Mouse (Mus musculus) retina, adult 2 months (tissue): ENCODE data around the gene Cyp1a2.

Experiments
- DNase-seq: peaks from one replicate; pipeline ENCODE4 v3.0.0-alpha.2; 2012; ENCODE audit warnings: low read depth, low spot score

The Cyp1a2 gene

DNA sequence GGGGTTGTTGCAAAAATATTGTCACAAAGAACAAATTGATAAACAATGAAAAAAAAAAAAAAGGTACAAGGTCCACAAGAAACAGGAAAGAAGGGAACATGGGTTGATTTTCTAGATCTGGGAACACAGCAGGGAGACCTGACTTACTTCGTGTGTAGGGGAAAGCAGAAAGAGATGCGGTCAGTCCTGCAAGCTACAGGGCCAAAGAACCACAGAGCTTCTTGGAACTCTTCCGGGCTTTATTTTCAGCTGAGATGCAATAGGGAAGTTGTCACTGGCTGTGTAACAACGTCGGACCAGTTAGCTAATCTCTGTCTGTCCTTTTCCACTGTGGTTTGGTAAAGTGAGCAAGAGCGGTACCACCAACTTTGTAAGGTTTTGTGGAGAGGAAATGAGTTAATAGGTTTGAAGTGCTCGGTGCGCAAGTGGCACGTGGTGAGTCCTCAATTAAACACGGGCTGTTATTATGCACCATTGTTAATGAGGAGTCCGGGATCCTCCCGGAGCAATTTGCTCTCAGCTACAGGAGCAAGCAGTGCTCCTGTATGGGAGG lies 36.9 kb downstream of the Cyp1a2 start:
- no peak for DNase-seq

DNA sequence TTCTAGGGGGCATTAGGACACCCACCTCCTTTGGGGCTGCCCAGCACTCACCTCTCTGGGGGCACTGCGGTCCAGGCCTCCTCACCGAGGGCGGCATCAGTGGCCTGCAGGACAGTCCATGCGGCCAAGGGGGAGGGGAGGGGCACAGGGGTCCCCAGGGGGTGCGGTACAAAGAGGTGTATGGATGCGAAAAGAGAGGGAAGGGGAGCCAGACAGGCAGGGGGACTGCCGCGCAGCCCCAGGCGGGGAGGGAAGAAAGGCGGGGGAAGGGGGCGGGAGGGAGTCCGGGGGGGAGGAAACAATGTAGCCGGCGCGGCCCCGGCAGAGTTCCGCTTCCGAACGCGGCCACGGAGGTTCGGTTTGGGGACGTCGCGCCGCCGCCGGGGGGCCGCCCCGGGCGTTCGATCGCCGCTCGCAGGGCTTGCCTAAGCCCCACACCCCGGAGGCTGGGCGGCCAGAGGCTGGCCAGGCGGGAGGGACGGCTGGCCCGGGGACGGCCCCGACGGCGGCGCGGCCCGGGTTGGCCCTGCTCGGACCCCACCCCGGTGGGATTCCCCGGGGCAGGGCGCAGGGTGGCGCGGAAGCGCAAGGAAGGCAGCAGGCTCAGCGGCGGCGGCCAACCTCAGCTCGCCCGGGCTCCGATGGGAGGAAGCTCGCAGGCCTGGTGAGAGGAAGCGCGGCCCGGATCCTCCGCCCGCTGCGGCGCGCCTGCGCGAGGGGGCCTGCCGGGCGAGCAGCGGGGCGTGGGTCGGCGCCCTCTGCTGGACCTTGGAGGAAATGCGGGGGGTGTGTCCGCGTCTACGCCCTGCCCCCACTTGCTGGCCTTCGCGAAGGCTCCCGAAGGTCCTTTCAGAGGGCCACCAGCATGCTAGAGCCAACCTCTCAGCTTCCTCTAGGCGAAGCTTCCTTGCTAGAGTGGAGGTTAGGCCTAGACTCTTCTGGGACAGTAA lies 38.3 kb downstream of the Cyp1a2 start:
- DNase-seq, result peak; percentile 82

GRCm38 (mm10) chr9:57644442-57644943 lies 39.0 kb downstream of the Cyp1a2 start:
- no peak for DNase-seq

DNA sequence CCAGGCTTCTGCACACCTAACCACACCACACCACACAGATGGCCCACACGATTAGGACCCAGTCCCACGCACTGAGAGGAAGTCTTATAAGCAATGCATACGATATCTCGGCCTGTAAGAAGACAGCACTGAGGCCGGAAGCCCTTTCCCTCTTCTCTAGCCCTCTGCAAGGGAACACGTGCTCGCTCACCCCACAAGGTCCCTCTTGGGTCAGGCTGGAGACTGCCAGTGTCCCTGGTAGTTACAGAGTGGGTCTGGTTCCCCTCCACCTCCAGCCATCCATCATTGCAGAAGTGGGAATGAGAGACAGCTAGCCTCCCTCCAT lies 39.7 kb downstream of the Cyp1a2 start:
- no peak for DNase-seq

GRCm38 (mm10) chr9:57643169-57643855 lies 40.2 kb downstream of the Cyp1a2 start:
- DNase-seq, result no peak

DNA sequence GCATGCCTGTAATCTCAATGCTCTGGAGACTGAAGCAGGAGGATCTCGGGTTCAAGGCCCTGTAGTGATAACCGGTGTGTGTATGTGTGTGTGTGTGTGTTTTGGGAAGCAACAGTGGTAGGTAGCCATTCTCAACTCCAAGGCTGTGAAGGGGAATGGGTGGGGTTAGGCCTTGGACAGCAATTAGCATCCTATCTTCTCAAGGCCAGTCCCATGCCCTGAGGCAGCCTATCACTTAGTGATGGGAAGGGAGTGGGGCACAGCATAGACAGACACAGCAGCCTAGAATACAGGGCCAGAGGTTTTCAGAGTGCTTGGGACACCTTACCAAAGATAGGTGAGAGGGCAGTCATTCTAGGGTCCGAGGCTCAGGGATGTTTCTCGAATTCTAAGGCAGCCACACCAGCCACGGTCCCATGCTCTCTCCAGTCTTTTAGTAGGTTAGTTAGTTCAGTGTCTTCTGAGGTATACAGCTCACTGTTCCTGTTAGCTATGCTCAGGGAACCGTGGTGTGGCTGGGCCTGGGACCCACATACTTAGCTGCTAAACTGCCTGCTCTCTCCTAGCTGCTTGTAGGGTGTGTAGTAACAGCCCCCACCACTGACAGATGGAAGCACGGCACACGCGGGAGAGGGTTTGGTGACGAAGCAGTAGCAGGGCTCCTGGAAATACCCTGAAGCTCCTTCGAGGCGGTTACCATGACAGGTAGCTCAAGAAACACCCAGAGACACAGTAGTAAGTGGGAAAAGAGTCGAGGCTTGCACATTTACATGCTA lies 41.5 kb downstream of the Cyp1a2 start:
- DNase-seq, result no peak

GRCm38 (mm10) chr9:57641022-57641421 lies 42.5 kb downstream of the Cyp1a2 start:
- no peak for DNase-seq

DNA sequence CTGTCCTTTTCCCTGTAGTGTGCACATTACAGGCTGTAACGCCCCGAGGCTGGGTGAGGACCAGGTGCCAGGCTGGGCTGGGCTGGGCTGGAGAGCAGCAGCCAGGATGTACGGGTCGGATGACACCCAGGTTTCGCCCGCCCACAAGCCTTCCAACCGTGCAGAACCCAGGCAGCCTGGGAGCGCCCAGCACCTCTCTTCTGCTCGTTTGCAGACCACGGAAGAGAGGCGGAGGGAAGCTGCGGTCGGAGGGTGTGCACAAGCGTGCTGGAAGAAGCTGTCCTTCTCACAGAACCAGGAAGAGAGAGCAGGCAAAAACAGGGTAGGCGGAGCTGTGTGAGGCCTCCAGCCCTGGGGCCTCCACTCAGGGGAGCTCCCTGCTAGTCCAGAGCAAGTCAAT lies 43.1 kb downstream of the Cyp1a2 start:
- DNase-seq, result no peak

- no peak for DNase-seq
These were observed 43.7 kb downstream of the Cyp1a2 start for GRCm38 (mm10) chr9:57639661-57640328.

DNA sequence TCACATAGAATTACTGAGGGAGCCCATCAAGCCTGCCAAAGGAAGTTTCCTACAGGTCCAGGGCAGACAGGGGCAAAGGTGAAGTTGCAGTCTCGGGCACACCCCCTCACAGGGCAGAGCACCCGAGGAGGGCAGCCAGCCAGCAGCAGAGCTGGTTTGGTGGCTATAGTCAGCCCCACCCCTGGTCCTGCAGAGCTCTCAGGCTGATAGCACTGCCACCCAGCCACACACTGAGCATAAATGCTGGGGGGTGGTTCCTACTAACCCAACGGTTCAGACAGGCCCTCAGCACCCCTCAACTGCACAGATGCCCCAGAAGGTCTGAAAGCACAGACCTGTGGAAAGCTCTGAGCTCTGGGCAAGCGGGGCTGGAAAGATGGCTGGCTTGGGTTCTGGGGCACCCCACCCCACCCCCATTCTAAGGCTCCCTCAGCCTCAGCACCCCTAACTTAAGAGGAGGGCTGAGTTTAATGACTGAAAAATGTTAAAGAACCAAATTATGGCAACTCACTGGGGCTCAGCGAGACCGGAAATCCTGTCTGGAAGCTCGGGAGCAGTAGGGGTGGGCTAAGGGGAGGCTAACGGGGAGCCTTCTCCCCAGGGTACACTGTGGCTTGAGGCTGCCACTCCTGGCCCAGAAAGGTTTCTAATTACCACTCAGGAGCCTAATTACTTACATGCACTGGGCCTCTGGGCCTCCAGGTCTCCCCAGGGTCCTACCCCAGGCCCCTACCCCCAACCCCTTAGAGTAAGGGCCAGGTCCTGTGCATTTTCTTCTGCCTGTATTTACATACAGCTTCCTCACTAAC lies 44.6 kb downstream of the Cyp1a2 start:
- DNase-seq, result no peak

DNA sequence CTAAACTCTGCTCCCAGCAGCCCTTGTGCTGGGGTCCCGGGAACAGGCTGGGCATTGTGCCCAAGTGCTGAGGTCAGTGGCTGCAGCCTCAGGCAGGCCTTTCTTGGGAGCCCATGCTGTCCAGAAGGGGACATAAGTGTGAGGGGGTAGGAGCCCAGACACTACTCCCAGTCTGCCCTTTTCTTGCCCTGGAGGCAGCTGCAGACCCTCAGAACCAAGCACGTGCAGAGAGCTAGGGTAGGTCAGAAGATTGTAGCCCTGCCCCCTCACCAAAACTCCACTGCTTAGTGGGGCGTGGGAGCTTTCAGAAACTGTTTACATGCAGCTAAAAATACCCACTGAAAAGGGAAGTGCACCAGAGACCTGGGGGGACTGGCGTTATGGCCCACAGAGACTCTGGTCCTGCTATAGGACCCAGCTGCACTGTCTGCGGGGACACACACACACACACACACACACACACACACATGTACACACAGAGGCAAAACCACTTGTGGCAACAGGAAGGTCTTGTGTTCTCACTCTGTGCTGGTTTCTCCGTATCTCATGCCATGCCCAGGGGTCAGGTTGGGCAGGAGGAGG lies 45.7 kb downstream of the Cyp1a2 start:
- no peak for DNase-seq

- DNase-seq, result no peak
These were observed 46.2 kb downstream of the Cyp1a2 start for GRCm38 (mm10) chr9:57637272-57637671.

- no peak for DNase-seq
These were observed 50.0 kb downstream of the Cyp1a2 start for GRCm38 (mm10) chr9:57633481-57634024.

DNA sequence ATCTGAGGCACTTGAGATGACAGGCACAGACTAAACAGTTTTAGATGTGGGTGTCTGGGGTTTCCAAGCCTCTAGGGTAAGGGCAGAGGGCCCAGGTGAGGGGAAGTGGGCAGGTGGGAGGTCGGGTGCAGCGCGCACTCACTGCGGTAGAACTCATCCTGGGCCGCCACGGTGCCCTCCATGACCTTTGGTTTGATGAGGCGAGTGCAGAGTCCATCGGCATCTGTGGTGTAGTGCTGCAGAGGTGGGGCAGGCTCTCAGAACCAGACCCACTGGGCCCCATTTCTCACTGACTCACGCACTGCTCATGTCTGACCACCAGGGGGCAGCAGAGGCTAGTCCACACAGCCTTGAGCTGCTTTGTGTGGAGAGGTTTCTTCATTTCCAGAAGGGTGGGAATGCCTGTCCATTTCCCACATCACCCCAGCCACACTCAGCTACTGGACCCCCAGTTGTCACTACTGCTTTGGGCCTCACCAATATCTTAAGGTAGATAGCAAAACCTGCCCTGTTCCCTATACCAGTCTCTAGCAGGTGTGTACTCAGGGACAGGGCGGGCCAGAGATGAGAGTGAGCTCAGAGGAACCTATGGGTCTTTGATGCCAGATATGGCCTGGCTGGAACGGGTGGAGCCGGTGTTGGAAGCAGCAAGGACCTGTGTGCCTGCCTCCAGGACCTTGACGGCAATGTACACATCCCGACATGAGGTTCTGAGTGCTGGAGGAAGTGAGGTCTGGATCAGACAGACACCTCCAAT lies 54.2 kb downstream of the Cyp1a2 start:
- peak; percentile 60 for DNase-seq

DNA sequence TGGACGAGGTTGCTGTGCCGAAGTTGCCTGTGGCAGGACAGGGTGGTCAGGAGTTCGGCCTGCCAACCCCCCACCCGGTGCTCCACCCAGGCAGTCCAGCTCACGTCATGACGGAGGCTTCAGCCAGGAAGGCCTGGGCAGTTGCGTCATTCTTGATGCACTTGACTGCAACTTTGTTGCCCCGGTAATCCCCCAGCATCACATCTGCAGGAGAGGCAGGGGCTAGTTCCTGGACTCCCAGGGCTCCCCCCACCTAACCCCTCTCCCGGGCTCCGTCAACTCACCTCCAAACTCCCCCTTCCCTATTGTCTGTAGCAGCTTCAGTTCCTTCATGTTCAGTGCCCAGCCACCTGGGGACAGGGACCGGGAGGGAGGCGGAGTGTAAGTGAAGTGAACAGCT lies 54.8 kb downstream of the Cyp1a2 start:
- no peak for DNase-seq

DNA sequence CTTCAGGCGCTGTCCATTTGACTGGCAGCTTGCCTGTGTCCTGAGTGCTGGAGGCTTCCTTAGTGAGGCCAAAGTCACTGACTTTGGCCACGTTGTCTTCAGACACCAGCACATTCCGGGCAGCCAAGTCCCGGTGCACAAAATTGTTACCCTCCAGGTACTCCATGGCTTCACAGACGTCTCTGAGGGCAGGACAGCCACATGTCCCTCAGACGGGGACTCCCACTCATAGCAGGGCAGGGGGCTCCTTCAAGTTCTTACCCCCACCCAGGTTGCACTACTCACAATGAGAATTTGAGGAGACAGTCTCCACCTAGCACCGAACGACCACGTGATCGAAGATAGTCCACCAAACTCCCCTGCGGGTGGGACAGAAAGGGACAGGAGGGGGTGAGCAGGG lies 55.6 kb downstream of the Cyp1a2 start:
- no peak for DNase-seq

GRCm38 (mm10) chr9:57627191-57627590 lies 56.3 kb downstream of the Cyp1a2 start:
- DNase-seq, result no peak
